Mouse (Mus musculus) G1E (cell line): Measurements from ENCODE around the gene Stx18. TPM values are rescaled to one million over a fixed set of nuclear protein-coding genes. Genes with fewer than 3 reads are reported as not detected.

Experiments used
- ATAC-seq: 2 replicates; pipeline ENCODE4 v1.8.0; 2016; ENCODE audit warnings: mild to moderate bottlenecking; ENCODE audit not compliant: insufficient number of reproducible peaks, poor library complexity, low FRiP score, severe bottlenecking; ENCODE audit errors: extremely low read depth
- DNase-seq: peaks from one replicate; pipeline ENCODE4 v3.0.0; 2012; ENCODE audit warnings: low spot score
- H3K27me3 ChIP-seq: 2 replicates; pipeline ENCODE4 v1.6.1; 2012; ENCODE audit warnings: mild to moderate bottlenecking, low read length, inconsistent platforms; ENCODE audit not compliant: insufficient read depth
- H3K36me3 ChIP-seq: replicated peaks from 2 replicates; pipeline ENCODE3; 2012; ENCODE audit warnings: mild to moderate bottlenecking, inconsistent platforms
- H3K4me1 ChIP-seq: 2 replicates; pipeline ENCODE4 v1.6.1; 2012; ENCODE audit warnings: low read depth, low read length, inconsistent platforms, mixed read lengths; ENCODE audit not compliant: insufficient read depth
- H3K4me3 ChIP-seq: 2 replicates; pipeline ENCODE4 v1.5.1; 2012; ENCODE audit warnings: low read depth, mild to moderate bottlenecking, inconsistent platforms, low read length, moderate library complexity, mixed read lengths
- H3K9me3 ChIP-seq: replicated peaks from 2 replicates; pipeline ENCODE4 v1.6.1; 2012; ENCODE audit warnings: inconsistent platforms
- CTCF ChIP-seq: IDR thresholded peaks from 2 replicates; pipeline ENCODE4 v1.5.1; 2012; ENCODE audit warnings: low read depth, low read length, inconsistent platforms, mixed read lengths
- GATA1 ChIP-seq: IDR thresholded peaks from 2 replicates; pipeline ENCODE4 v1.6.1; 2012; ENCODE audit warnings: borderline replicate concordance, low read length, inconsistent platforms, mixed read lengths
- GATA2 ChIP-seq: IDR thresholded peaks from 2 replicates; pipeline ENCODE4 v1.6.1; 2012; ENCODE audit warnings: low read depth, low read length, inconsistent platforms, borderline replicate concordance
- POLR2AphosphoS5 ChIP-seq: IDR thresholded peaks from 2 replicates; pipeline ENCODE4 v1.6.1; 2012; ENCODE audit warnings: low read depth, low read length, inconsistent platforms; ENCODE audit not compliant: insufficient replicate concordance
- TAL1 ChIP-seq: conservative IDR thresholded peaks from 2 replicates; pipeline ENCODE4 v1.6.1; 2012; ENCODE audit warnings: low read depth, low read length, inconsistent platforms, mixed read lengths
- polyA plus RNA-seq: library from polyadenylated mRNA; stranded (reverse); fragments of >175 nt; gene quantifications from 2 replicates; pipeline ENCODE4 v1.2.3, GENCODE M21; 2012
- total RNA-seq, 2 experiments: library from RNA; stranded (forward) in 1 of 2; stranded (reverse) in 1 of 2; fragments of 200-1000 nt in 1 of 2; fragments of >200 nt in 1 of 2; fragmentation: Nextera tagmentation in 1 of 2; gene quantifications; 2 replicates each; pipeline ENCODE4 v1.2.3; 2014 to 2017

Stx18 gene
- total and polyA plus RNA-seq, 3 experiments, result 20.3 to 38.4 (median 32.7) TPM

DNA sequence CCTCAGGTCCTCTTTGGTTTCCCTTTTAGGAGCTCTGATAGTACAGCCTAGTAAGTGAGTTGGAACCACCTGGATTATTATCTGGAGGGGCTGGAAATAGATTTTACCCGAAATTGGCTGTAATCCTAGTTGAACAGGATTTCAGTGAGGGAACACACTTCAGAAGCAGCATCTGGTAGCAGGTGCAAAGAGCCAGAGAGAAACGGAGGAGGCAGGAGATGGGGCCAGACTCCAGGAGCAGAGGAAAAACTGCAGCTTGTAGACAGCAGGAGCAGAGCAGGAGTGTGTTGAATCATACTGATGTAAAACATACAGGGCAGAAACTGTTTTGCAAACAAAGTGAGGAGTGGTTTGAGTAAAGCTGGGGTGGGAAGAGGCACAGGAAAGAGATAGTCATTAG lies 6.4 kb downstream of the Stx18 start:
- Histone ChIP-seq H3K27me3 (no peaks in the 10 kb centered on the region), H3K4me3 (no peak overlapping the region), H3K36me3 (peaks cover 46% of the 10 kb centered on the region), H3K9me3 (no peaks in the 10 kb centered on the region), H3K4me1 (peaks cover 8% of the 10 kb centered on the region)
- ATAC-seq (no peak), DNase-seq (no peak)
- TF ChIP-seq GATA2, result no peak
- no peak for TF ChIP-seq POLR2AphosphoS5
- TF ChIP-seq TAL1, result no peak
- TF ChIP-seq CTCF, result no peak
- no peak for TF ChIP-seq GATA1

DNA sequence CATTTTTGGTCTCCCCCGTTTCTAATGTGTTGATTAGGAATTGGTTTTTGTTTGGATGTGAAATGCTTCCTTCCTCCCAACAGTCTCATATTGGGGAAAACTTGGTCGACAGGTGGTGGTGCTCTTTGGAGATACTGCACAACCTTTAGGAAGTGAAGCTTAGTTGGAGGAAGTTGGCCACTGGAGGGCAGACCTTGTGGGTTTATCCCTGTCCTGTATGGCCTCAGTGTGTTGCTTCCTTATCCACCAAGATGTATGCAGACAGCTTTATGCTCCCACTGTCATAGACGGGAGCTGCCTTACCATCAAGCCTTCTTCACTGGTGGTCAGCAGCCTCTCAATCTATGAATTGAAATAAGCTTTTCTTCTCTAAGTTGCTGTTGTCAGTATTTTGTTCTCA lies 9.6 kb downstream of the Stx18 start:
- H3K4me1 ChIP-seq, result no peaks in the 10 kb centered on the region
- H3K36me3 ChIP-seq, result peaks cover 38% of the 10 kb centered on the region
- H3K4me3 ChIP-seq, result no peak overlapping the region
- no peak for DNase-seq
- no peak for ATAC-seq
- TF ChIP-seq CTCF, result no peak
- no peak for TF ChIP-seq GATA2
- no peak for TF ChIP-seq TAL1
- no peak for TF ChIP-seq POLR2AphosphoS5
- TF ChIP-seq GATA1, result no peak
- H3K27me3 ChIP-seq, result no peaks in the 10 kb centered on the region
- no peaks in the 10 kb centered on the region for H3K9me3 ChIP-seq

DNA sequence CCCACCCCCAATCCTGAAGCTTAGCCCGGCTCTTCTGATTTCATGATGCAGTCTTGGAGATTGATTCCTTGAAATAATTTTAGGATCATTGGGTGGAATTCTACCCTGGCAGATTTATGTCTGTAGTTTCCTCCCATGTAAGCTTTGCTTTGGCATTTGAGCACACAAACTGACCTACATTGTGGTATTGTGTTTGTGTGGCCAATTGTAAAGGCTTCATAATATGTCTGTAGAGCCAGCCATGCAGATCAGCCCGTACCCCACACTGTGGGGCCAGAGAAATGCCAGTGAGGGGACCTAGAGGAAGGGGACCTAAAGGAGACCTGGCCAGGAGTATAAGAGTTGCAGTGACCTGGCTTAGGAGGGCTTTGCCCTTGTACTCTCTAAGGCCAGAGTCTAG lies 22.5 kb downstream of the Stx18 start:
- H3K4me3 ChIP-seq, result no peak overlapping the region
- no peaks in the 10 kb centered on the region for H3K9me3 ChIP-seq
- peaks cover 20% of the 10 kb centered on the region for H3K36me3 ChIP-seq
- TF ChIP-seq CTCF, result no peak
- TF ChIP-seq TAL1, result no peak
- TF ChIP-seq POLR2AphosphoS5, result no peak
- no peak for TF ChIP-seq GATA2
- no peak for TF ChIP-seq GATA1
- DNase-seq (no peak), ATAC-seq (no peak)
- H3K27me3 ChIP-seq, result no peaks in the 10 kb centered on the region
- no peaks in the 10 kb centered on the region for H3K4me1 ChIP-seq

DNA sequence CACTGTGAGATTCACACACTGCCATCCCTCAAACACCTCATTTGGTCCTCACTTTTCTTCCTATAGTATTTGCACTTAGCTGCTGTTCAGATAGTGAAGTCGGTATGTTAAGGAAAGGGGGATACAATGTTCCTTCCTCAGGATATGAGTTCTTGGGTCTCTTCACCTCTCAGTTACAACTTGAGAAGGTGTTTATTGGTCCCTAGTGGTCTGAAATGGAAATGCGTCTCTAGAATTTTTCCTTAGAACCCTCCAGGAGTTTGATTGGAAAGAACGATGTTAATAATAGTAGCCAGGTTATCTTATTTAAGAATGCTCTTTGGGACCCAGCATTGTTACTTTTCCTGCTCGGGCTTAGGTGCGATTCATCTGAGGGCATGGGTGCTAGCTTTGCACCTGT lies 24.2 kb downstream of the Stx18 start:
- H3K4me3 ChIP-seq, result no peak overlapping the region
- TF ChIP-seq CTCF (no peak), POLR2AphosphoS5 (no peak), TAL1 (no peak), GATA2 (no peak), GATA1 (no peak)
- H3K27me3 ChIP-seq, result no peaks in the 10 kb centered on the region
- DNase-seq, result no peak
- no peaks in the 10 kb centered on the region for H3K9me3 ChIP-seq
- peaks cover 13% of the 10 kb centered on the region for H3K36me3 ChIP-seq
- H3K4me1 ChIP-seq, result no peaks in the 10 kb centered on the region
- ATAC-seq, result no peak

DNA sequence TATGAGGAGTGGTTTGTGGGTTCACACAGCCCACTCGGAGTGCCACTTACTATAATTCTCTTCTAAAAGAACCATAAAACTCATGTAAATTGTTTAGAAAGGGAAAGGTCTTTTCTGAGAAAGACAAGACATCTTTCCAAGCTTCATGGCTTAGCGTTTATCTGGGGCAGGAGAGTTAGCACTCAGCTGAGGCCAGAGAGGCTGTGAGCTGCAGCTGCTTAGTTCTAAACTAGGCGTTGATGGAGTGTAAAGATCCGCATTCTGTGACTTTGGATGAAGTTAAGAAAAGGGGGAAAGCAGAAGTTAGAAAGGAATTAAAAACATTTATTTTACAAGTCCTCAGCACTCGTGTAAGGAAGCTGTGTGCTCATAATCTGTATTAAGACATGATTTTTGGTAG lies 24.8 kb downstream of the Stx18 start:
- Histone ChIP-seq H3K9me3 (no peaks in the 10 kb centered on the region), H3K36me3 (peaks cover 9% of the 10 kb centered on the region), H3K4me3 (no peak overlapping the region), H3K4me1 (no peaks in the 10 kb centered on the region), H3K27me3 (no peaks in the 10 kb centered on the region)
- TF ChIP-seq TAL1 (no peak), GATA2 (no peak), GATA1 (no peak), CTCF (no peak), POLR2AphosphoS5 (no peak)
- DNase-seq (no peak), ATAC-seq (no peak)

DNA sequence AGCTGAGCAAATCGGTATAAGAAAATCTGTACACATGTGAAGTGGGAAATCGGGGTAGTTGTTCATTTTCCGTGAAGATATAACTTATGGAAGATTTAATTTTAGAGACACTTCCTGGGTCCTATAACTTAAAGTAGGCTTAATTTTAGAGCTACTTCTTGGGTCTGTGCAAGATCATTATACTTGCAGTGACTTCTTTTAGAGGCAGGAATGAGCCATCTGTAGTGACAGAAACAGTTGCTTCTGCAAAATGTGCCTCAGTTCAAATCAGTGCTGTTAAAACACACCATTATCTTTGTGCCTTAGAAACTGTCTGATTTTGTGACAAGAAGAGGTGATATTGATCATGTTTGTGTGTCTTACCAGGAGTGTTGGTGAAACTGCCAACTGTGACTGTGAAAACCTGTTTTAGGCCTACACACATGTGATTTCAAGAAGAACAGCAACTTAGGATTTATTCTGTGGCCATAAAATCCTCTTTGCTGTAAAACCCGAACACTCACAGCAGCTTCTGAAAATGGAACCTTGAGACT lies 25.6 kb downstream of the Stx18 start:
- H3K9me3 ChIP-seq, result no peaks in the 10 kb centered on the region
- H3K27me3 ChIP-seq, result no peaks in the 10 kb centered on the region
- DNase-seq (no peak), ATAC-seq (no peak)
- no peak for TF ChIP-seq POLR2AphosphoS5
- no peak overlapping the region for H3K4me3 ChIP-seq
- no peaks in the 10 kb centered on the region for H3K4me1 ChIP-seq
- H3K36me3 ChIP-seq, result peaks cover 12% of the 10 kb centered on the region

DNA sequence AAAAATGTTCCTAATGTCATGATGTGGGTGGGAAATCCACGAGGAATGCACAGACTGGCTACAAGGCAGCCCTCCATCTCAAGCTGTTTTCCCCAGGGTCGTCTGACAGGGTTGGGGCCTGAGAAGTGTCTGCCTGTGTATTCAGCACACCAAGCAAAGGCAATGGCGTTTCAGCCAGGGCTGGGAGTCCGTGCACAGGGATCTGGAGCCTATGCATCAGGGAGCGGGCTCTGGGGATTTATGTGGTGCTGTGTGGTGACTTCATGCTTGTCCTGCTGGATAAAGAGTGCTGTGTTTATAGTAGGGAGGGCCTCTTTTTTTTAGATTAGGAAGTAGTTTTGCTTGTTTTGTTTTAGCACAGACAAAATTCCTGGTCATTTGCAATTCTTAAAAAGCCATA lies 26.2 kb downstream of the Stx18 start:
- TF ChIP-seq POLR2AphosphoS5 (no peak), TAL1 (no peak), CTCF (no peak), GATA2 (no peak), GATA1 (no peak)
- DNase-seq (no peak), ATAC-seq (no peak)
- Histone ChIP-seq H3K4me3 (no peak overlapping the region), H3K36me3 (peaks cover 10% of the 10 kb centered on the region), H3K27me3 (no peaks in the 10 kb centered on the region), H3K4me1 (no peaks in the 10 kb centered on the region), H3K9me3 (no peaks in the 10 kb centered on the region)
